Comparison of ENCODE assay signal across 10 mouse cellular contexts in the genomic region with DNA sequence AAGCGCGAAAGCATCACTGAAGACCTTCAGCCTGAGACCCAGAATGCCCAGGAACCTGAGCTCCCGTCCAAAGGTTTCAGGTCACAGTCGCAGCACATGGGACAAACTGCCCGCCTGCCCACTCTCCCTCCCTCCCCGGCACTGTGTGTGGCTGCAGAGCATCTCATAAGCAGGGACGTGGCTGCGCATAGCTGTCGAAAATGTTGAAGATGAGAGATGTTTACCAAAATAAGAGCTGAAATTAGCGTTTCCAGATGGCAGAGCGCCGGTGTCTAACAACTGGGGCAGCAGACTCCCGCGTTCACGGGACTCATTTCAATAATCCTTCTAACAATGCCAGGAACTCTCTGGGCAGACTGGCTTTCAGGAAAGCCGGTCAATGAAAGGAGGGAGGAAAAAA. TPM values are rescaled to one million over a fixed set of nuclear protein-coding genes. Genes with fewer than 3 reads are reported as not detected.
DNase-seq lines count a peak whose midpoint lies in the region; ATAC-seq and TF ChIP-seq lines count a peak whose summit lies in the region.
"Had no signal": no experiment of that assay in that cellular context is flagged by ENCODE, and none has a peak within 500 bp of the region (broad histone marks: within the 10 kb centered on the region; RNA-seq: fewer than 3 reads in every experiment).

No protein-coding gene starts in this region.

- no peak for TF ChIP-seq CTCF in kidney, adult 2 months (conservative IDR thresholded peaks at IDR 0.05; ENCODE audit: insufficient read depth, insufficient read length, low read depth, low read length)

- no peaks in the 10 kb centered on the region for H3K9me3 ChIP-seq in embryonic facial prominence, embryonic 10.5 days
- no peaks in the 10 kb centered on the region for H3K9me3 ChIP-seq in forebrain, embryonic 15.5 days
- no peaks in the 10 kb centered on the region for H3K9me3 ChIP-seq in midbrain, embryonic 15.5 days

- WGBS in kidney, adult 2 months, result 15% methylated on average over 16 of the region's 16 CpGs
- WGBS in embryonic facial prominence, embryonic 10.5 days, result 20% methylated on average over 16 of the region's 16 CpGs
- 7% methylated on average over 16 of the region's 16 CpGs for WGBS in forebrain, embryonic 15.5 days
- 8% methylated on average over 16 of the region's 16 CpGs for WGBS in midbrain, embryonic 15.5 days

- H3K4me1 ChIP-seq in kidney, adult 2 months (ENCODE audit: control insufficient read depth, insufficient read depth, low read length), result no peaks in the 10 kb centered on the region
- H3K4me1 ChIP-seq in embryonic facial prominence, embryonic 10.5 days, result peaks cover 30% of the 10 kb centered on the region
- peaks cover 14% of the 10 kb centered on the region for H3K4me1 ChIP-seq in forebrain, embryonic 15.5 days
- H3K4me1 ChIP-seq in midbrain, embryonic 15.5 days, result peaks cover 7% of the 10 kb centered on the region

- H3K4me3 ChIP-seq in kidney, adult 2 months (ENCODE audit: insufficient read depth, low read depth, low read length), result no peak overlapping the region
- H3K4me3 ChIP-seq in embryonic facial prominence, embryonic 10.5 days, result peak overlapping the region; percentile 34
- peak overlapping the region; percentile 7; the same call in 1 of the 2 replicates for H3K4me3 ChIP-seq in forebrain, embryonic 15.5 days
- peak overlapping the region; percentile 16 for H3K4me3 ChIP-seq in midbrain, embryonic 15.5 days

- H3K36me3 ChIP-seq in kidney, adult 2 months (ENCODE audit: control insufficient read depth, insufficient read depth, low read length), result no peaks in the 10 kb centered on the region
- H3K36me3 ChIP-seq in embryonic facial prominence, embryonic 10.5 days (replicated peaks), result no peaks in the 10 kb centered on the region
- no peaks in the 10 kb centered on the region for H3K36me3 ChIP-seq in forebrain, embryonic 15.5 days
- H3K36me3 ChIP-seq in midbrain, embryonic 15.5 days (replicated peaks), result no peaks in the 10 kb centered on the region

- ATAC-seq in forebrain, embryonic 15.5 days (replicated peaks), result no peak
- no peak for ATAC-seq in midbrain, embryonic 15.5 days (replicated peaks)

- intact Hi-C loops in left cerebral cortex, postnatal 10 days (cut with DNase I), result no loop called here

- H3K9ac ChIP-seq in forebrain, embryonic 15.5 days (replicated peaks), result 0 out of 2 replicates have a peak overlapping the region, but pooled peaks have one; percentile 8
- 0 out of 2 replicates have a peak overlapping the region, but pooled peaks have one; percentile 10 for H3K9ac ChIP-seq in midbrain, embryonic 15.5 days

- H3K4me2 ChIP-seq in forebrain, embryonic 15.5 days (replicated peaks), result peak overlapping the region; percentile 31
- peak overlapping the region; percentile 44 for H3K4me2 ChIP-seq in midbrain, embryonic 15.5 days
- H3K4me2 ChIP-seq: liver, embryonic 11.5 days had no signal

- peak; percentile 17 for DNase-seq in kidney, adult 2 months
- DNase-seq in kidney, postnatal 25 days, result no peak
- DNase-seq in embryonic facial prominence, embryonic 10.5 days (ENCODE audit: low spot score), result no peak
- no peak for DNase-seq in thymus, postnatal 14 days
- no peak for DNase-seq in left cerebral cortex, postnatal 10 days (ENCODE audit: extremely low spot score in 1 of 2, low spot score in 2 of 2)
- DNase-seq: right cerebral cortex, adult 18-20 months had no signal

- TF ChIP-seq POLR2A in kidney, adult 2 months (IDR thresholded peaks at IDR 0.05; ENCODE audit: low read depth, low read length), result no peak

- no peaks in the 10 kb centered on the region for H3K27me3 ChIP-seq in kidney, adult 2 months (replicated peaks; ENCODE audit: control insufficient read depth, insufficient read depth, low read length)
- peaks cover 68% of the 10 kb centered on the region for H3K27me3 ChIP-seq in embryonic facial prominence, embryonic 10.5 days (replicated peaks; ENCODE audit: low read depth, poor library complexity, severe bottlenecking)
- H3K27me3 ChIP-seq in forebrain, embryonic 15.5 days, result peaks cover 14% of the 10 kb centered on the region; the same call in 1 of the 2 replicates
- H3K27me3 ChIP-seq in midbrain, embryonic 15.5 days (replicated peaks), result peaks cover 23% of the 10 kb centered on the region

- H3K27ac ChIP-seq in kidney, adult 2 months (ENCODE audit: insufficient read depth, low read depth, low read length), result no peak overlapping the region
- H3K27ac ChIP-seq in embryonic facial prominence, embryonic 10.5 days (replicated peaks), result peak overlapping the region; percentile 57; the same call in 1 of the 2 replicates
- H3K27ac ChIP-seq in forebrain, embryonic 15.5 days (replicated peaks), result no peak overlapping the region
- no peak overlapping the region for H3K27ac ChIP-seq in midbrain, embryonic 15.5 days

RNA-seq across cellular contexts. Expression of a gene that starts 31.8 kb away (rescaled TPM):
- 0.24 and 0.38 TPM in 2 replicates for polyA plus RNA-seq in kidney, adult 2 months (2012; rRNA removed)
- polyA plus RNA-seq in embryonic facial prominence, embryonic 10.5 days (2016; fragmentation: Nextera tagmentation; extraction: Ambion mirVana), result not detected in 2 replicates
- not detected in 2 replicates for polyA plus RNA-seq in forebrain, embryonic 15.5 days (2015; fragmentation: Nextera tagmentation; extraction: Ambion mirVana)
- not detected in 2 replicates for polyA plus RNA-seq in midbrain, embryonic 15.5 days (2015; fragmentation: Nextera tagmentation; extraction: Ambion mirVana)
- under 1 TPM; 0.24 to 0.84 TPM for total RNA-seq in left cerebral cortex, postnatal 10 days (2021)
- polyA plus RNA-seq: embryonic facial prominence, embryonic 11.5 days had no signal

RNA-seq across cellular contexts. Expression of a gene that starts 44.2 kb away (rescaled TPM):
- polyA plus RNA-seq in kidney, adult 2 months (2012; rRNA removed), result 8.1 and 9.9 TPM in 2 replicates
- polyA plus RNA-seq in embryonic facial prominence, embryonic 10.5 days (2016; fragmentation: Nextera tagmentation; extraction: Ambion mirVana), result 0.87 and 1.5 TPM in 2 replicates
- polyA plus RNA-seq in forebrain, embryonic 15.5 days (2015; fragmentation: Nextera tagmentation; extraction: Ambion mirVana), result 0.04 TPM in 1 of 2 replicates, not detected in the other
- 0.06 and 0.25 TPM in 2 replicates for polyA plus RNA-seq in midbrain, embryonic 15.5 days (2015; fragmentation: Nextera tagmentation; extraction: Ambion mirVana)
- under 1 TPM in 1 of 2 experiments, not detected in 1; 0.41 TPM for total RNA-seq in left cerebral cortex, postnatal 10 days (2021)
